ENCODE assay signal across 11 mouse cellular contexts in genomic region chr12:13532731-13533365, GRCm38 (mm10).
DNase-seq lines count a peak whose midpoint lies in the region; ATAC-seq and TF ChIP-seq lines count a peak whose summit lies in the region.
"Had no signal": no experiment of that assay in that cellular context is flagged by ENCODE, and none has a peak within 500 bp of the region (broad histone marks: within the 10 kb centered on the region; RNA-seq: fewer than 3 reads in every experiment).

No protein-coding gene starts in this region.

- no peak for TF ChIP-seq POLR2A in spleen, adult 2 months (IDR thresholded peaks at IDR 0.05; ENCODE audit: low read depth, low read length)

- H3K36me3 ChIP-seq in heart, postnatal 0 days (replicated peaks; ENCODE audit: control insufficient read depth, insufficient read depth, low read length) = no peaks in the 10 kb centered on the region
- H3K36me3 ChIP-seq in spleen, adult 2 months (ENCODE audit: control insufficient read depth, insufficient read depth, low read length) = no peaks in the 10 kb centered on the region

- 79% methylated on average over 1 of the region's 1 CpGs for WGBS in heart, postnatal 0 days
- 88% methylated on average over 1 of the region's 1 CpGs for WGBS in spleen, adult 2 months

- TF ChIP-seq CTCF in heart, postnatal 0 days (IDR thresholded peaks at IDR 0.05; ENCODE audit: low read depth) = peak; percentile 27; the same call in 1 of the 2 replicates
- peak; percentile 13; the same call in 1 of the 2 replicates for TF ChIP-seq CTCF in spleen, adult 2 months (IDR thresholded peaks at IDR 0.05; ENCODE audit: extremely low read depth, insufficient read depth, insufficient read length, insufficient replicate concordance)

- ATAC-seq in heart, postnatal 0 days (ENCODE audit: insufficient read depth, low read depth) = no peak

- no peaks in the 10 kb centered on the region for H3K4me1 ChIP-seq in heart, postnatal 0 days (ENCODE audit: control insufficient read depth, insufficient read depth)
- H3K4me1 ChIP-seq in spleen, adult 2 months (ENCODE audit: control insufficient read depth, insufficient read depth, insufficient read length) = no peaks in the 10 kb centered on the region
- H3K4me1 ChIP-seq: megakaryocyte, embryonic 14.5 days had no signal

- DNase-seq in heart, postnatal 0 days (ENCODE audit: low spot score) = no peak
- no peak for DNase-seq in heart, adult 9 months (ENCODE audit: low spot score in 2 of 2)
- DNase-seq in spleen, adult 2 months (ENCODE audit: low read depth in 1 of 2, low spot score in 2 of 2) = no peak
- DNase-seq in spleen, postnatal 36 days (ENCODE audit: low spot score in 2 of 2) = no peak
- DNase-seq in embryo, embryonic 10.5 days (ENCODE audit: low spot score) = peak; percentile 26
- DNase-seq in thymus, postnatal 4 days = peak; percentile 48
- DNase-seq in spleen, postnatal 14 days (ENCODE audit: low spot score in 2 of 2) = no peak
- DNase-seq in gastrocnemius, postnatal 4 days (ENCODE audit: low spot score in 2 of 2) = no peak
- DNase-seq: heart, postnatal 4 days; right cerebral cortex, postnatal 14 days had no signal

- H3K4me3 ChIP-seq in heart, postnatal 0 days (ENCODE audit: low read depth, low read length) = no peak overlapping the region
- H3K4me3 ChIP-seq in spleen, adult 2 months (ENCODE audit: extremely low read depth, insufficient read depth, insufficient read length) = no peak overlapping the region
- H3K4me3 ChIP-seq: megakaryocyte, embryonic 14.5 days had no signal

- H3K9ac ChIP-seq in heart, postnatal 0 days (replicated peaks; ENCODE audit: low read depth, low read length) = no peak overlapping the region

- no peak for TF ChIP-seq EP300 in heart, postnatal 0 days (IDR thresholded peaks at IDR 0.05; ENCODE audit: low read depth)

- no peak overlapping the region for H3K27ac ChIP-seq in heart, postnatal 0 days (ENCODE audit: low read depth)
- H3K27ac ChIP-seq in spleen, adult 2 months (ENCODE audit: insufficient read depth, low read length) = no peak overlapping the region

- H3K27me3 ChIP-seq in heart, postnatal 0 days (ENCODE audit: control insufficient read depth, insufficient read depth, low read length) = no peaks in the 10 kb centered on the region
- no peaks in the 10 kb centered on the region for H3K27me3 ChIP-seq in spleen, adult 2 months (ENCODE audit: control insufficient read depth, insufficient read depth, low read length)
- H3K27me3 ChIP-seq: megakaryocyte, embryonic 14.5 days had no signal

- no peak overlapping the region for H3K4me2 ChIP-seq in heart, postnatal 0 days (ENCODE audit: low read depth, low read length)

- no peaks in the 10 kb centered on the region for H3K9me3 ChIP-seq in heart, postnatal 0 days (replicated peaks; ENCODE audit: control insufficient read depth, low read length)
- H3K9me3 ChIP-seq: megakaryocyte, embryonic 14.5 days had no signal

Comparison
In these comparisons a context has a peak if more than half of its experiments do, and no peak if none do; other contexts are left out.
1. DNase-seq: peak in embryo, embryonic 10.5 days (single experiment) and thymus, postnatal 4 days (single experiment); none in heart, postnatal 0 days (single experiment), heart, adult 9 months (0 of 2), spleen, adult 2 months (0 of 2), spleen, postnatal 36 days (0 of 2), spleen, postnatal 14 days (0 of 2) and gastrocnemius, postnatal 4 days (0 of 2).